Mouse (Mus musculus) heart, postnatal 0 days (tissue): ENCODE results near the gene Tns1. TPM values are rescaled to one million over a fixed set of nuclear protein-coding genes. Genes with fewer than 3 reads are reported as not detected.
A peak's percentile ranks its signal among the peaks of the same experiment; 100 is the strongest.

Experiments used
- ATAC-seq: fragments of 200-750 bp; cut with Nextera tagmentation; 2 replicates; pipeline ENCODE4 v1.8.0; 2017; ENCODE audit warnings: low read depth, moderate number of reproducible peaks, moderate library complexity; ENCODE audit not compliant: insufficient read depth
- DNase-seq: peaks from one replicate; pipeline ENCODE4 v3.0.0-alpha.2; 2016; ENCODE audit warnings: low spot score
- H3K27ac ChIP-seq: fragments of 300-500 bp; sonication (generic); 2 replicates; pipeline ENCODE4 v1.5.1; 2014; ENCODE audit warnings: low read depth, mild to moderate bottlenecking
- H3K27me3 ChIP-seq: fragments of 300-500 bp; sonication (generic); 2 replicates; pipeline ENCODE4 v1.6.1; 2014; ENCODE audit warnings: low read length, mixed read lengths; ENCODE audit not compliant: control insufficient read depth, insufficient read depth
- H3K36me3 ChIP-seq: fragments of 300-500 bp; sonication (generic); replicated peaks from 2 replicates; pipeline ENCODE4 v1.6.1; 2014; ENCODE audit warnings: low read length, mixed read lengths; ENCODE audit not compliant: control insufficient read depth, insufficient read depth
- H3K4me1 ChIP-seq: fragments of 300-500 bp; sonication (generic); 2 replicates; pipeline ENCODE4 v1.6.1; 2014; ENCODE audit warnings: antibody characterized with exemption; ENCODE audit not compliant: control insufficient read depth, insufficient read depth
- H3K4me2 ChIP-seq: fragments of 300-500 bp; sonication (generic); 2 replicates; pipeline ENCODE4 v1.6.1; 2014; ENCODE audit warnings: low read depth, mild to moderate bottlenecking, low read length, moderate library complexity
- H3K4me3 ChIP-seq: fragments of 300-500 bp; sonication (generic); 2 replicates; pipeline ENCODE4 v1.5.1; 2014; ENCODE audit warnings: low read depth, low read length
- H3K9ac ChIP-seq: fragments of 300-500 bp; sonication (generic); replicated peaks from 2 replicates; pipeline ENCODE4 v1.6.1; 2014; ENCODE audit warnings: low read depth, low read length, mixed read lengths
- H3K9me3 ChIP-seq: fragments of 300-500 bp; sonication (generic); replicated peaks from 2 replicates; pipeline ENCODE4 v1.6.1; 2016; ENCODE audit warnings: low read length; ENCODE audit not compliant: control insufficient read depth
- CTCF ChIP-seq: IDR thresholded peaks from 2 replicates; pipeline ENCODE4 v1.5.1; 2016; ENCODE audit warnings: antibody characterized with exemption, control low read depth, low read depth
- EP300 ChIP-seq: IDR thresholded peaks from 2 replicates; pipeline ENCODE4 v1.6.1; 2016; ENCODE audit warnings: antibody characterized with exemption, low read depth
- WGBS: fragments of 180-500 bp; shearing (Covaris S2); extraction: QIAGEN DNeasy Blood & Tissue Kit; methylation state at CpG from one replicate; pipeline ENCODE4 v1.1.7; 2014; 5-methylcytosine and 5-hydroxymethylcytosine counted together
- polyA plus RNA-seq: library from polyadenylated mRNA; unstranded; fragments of >200 nt; fragmentation: Nextera tagmentation; extraction: Ambion mirVana; gene quantifications from 2 replicates; pipeline ENCODE4 v1.2.1, GENCODE M21; 2015
- total RNA-seq: library from RNA; depleted of rRNA; stranded (reverse); fragments of >200 nt; gene quantifications from 2 replicates; pipeline ENCODE4 v1.2.3, GENCODE M21; 2014; ENCODE audit warnings: low replicate concordance

The Tns1 gene
- total and polyA plus RNA-seq, 2 experiments from 2014 or later = 125 to 458 TPM

DNA sequence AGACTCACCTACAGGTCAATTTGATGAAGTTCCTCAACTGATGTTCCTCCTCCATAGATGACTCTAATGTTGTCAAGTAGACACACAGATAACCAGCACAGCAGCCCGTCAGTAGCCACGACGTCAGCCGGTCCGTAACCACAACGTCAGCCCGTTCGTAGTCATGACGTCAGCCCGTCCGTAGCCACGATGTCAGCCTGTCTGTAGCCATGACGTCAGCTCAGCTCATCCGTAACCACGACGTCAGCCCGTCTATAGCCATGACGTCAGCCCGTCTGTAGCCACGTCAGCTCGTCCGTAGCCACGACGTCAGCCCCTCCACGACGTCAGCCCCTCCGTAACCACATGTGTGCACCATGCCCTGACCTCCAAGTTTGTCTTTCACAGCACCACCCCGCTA, 217.1 kb downstream of the Tns1 start:
- Histone ChIP-seq H3K4me2 (no peak overlapping the region), H3K27me3 (no peaks in the 10 kb centered on the region), H3K9ac (no peak overlapping the region), H3K27ac (no peak overlapping the region), H3K36me3 (peaks cover 22% of the 10 kb centered on the region), H3K4me3 (no peak overlapping the region), H3K4me1 (peaks cover 13% of the 10 kb centered on the region), H3K9me3 (no peaks in the 10 kb centered on the region)
- TF ChIP-seq CTCF (no peak), EP300 (no peak)
- DNase-seq (peak; percentile 1), ATAC-seq (no peak)
- 90% methylated on average over 28 of the region's 28 CpGs for WGBS

DNA sequence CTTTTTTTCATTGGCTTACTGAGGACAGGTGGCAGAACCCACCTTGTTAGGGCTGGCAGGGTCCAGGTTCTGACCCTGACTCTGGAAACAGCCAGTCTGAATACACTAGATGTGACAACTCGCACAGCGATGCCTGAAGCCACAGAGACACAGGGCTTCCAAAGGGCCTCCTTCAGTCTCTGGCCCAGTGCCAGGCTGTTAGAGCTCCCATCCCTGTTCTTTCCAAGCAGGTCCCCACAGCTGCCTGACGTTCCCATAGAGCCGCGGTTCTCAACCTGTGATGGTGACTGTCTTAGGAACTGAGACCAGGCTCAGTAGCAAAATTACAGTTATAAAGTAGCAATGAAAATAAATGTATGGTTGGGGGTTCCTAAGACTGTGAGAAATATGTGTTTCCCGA, 217.9 kb downstream of the Tns1 start:
- H3K36me3 ChIP-seq = peaks cover 14% of the 10 kb centered on the region
- no peak overlapping the region for H3K9ac ChIP-seq
- no peaks in the 10 kb centered on the region for H3K27me3 ChIP-seq
- WGBS = 19% methylated on average over 6 of the region's 6 CpGs
- H3K4me1 ChIP-seq = peaks cover 13% of the 10 kb centered on the region
- no peak for TF ChIP-seq EP300
- no peaks in the 10 kb centered on the region for H3K9me3 ChIP-seq
- no peak overlapping the region for H3K4me2 ChIP-seq
- DNase-seq (peak; percentile 57), ATAC-seq (peak; percentile 24; the same call in 1 of the 2 replicates)
- peak overlapping the region; percentile 60 for H3K27ac ChIP-seq
- H3K4me3 ChIP-seq = no peak overlapping the region

DNA sequence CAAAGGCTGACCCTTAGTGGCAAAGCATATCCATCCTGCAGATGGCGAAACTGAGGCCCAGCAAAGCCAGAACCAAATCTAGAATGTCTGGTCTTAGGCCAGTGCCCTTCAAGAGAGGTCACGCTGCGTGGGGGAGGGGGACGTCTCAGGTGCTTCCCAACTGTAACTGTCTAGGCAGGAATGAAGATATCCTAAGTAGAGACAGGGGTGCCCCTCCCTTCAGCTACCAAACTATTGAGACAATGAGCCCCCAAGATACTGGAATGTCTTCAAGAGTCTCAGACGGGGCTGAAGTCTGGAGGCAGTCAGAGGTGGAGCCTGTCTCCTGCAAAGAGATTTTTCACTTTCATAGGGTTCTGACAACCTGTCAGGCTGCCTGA, 218.4 kb downstream of the Tns1 start:
- WGBS = 46% methylated on average over 5 of the region's 5 CpGs
- peak overlapping the region; percentile 60 for H3K27ac ChIP-seq
- ATAC-seq (no peak), DNase-seq (peak; percentile 4)
- H3K36me3 ChIP-seq = peaks cover 12% of the 10 kb centered on the region
- H3K27me3 ChIP-seq = no peaks in the 10 kb centered on the region
- TF ChIP-seq CTCF (no peak), EP300 (no peak)
- H3K4me1 ChIP-seq = peaks cover 13% of the 10 kb centered on the region
- no peaks in the 10 kb centered on the region for H3K9me3 ChIP-seq
- H3K4me3 ChIP-seq = no peak overlapping the region
- H3K9ac ChIP-seq = no peak overlapping the region
- no peak overlapping the region for H3K4me2 ChIP-seq

DNA sequence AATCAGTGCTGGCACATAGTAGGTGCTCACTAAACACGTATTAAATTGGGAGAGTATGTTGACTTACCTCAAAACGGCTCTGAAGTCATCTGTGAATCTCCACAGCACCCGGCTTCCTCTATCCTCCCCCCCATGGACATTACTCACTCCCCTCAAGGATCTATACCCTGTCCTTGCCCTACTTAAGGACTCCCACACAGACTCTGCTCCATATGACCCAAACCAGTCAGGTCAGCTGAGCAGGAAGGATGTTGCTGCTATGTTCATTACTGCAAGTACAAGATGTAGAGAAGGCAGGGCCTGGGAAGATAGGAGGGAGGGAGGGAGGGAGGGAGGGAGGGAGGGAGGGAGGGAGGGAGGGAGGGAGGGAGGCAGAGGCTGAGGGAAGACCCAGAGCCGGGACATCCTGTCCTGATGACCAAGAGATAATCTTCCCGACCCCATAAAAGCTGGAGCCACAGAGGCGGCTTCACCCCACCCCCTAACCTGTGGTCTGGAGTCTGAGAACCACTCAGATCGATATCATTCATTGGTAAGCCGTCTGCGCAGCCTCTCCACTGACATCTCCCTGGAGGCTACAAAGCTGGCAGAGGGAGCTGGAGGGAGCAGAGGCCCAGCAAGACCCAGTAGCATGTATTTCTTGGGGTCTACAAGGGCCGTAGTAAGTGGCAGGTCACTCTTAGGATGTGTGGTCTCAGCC, 219.0 kb downstream of the Tns1 start:
- Histone ChIP-seq H3K4me3 (no peak overlapping the region), H3K4me2 (no peak overlapping the region), H3K27me3 (no peaks in the 10 kb centered on the region), H3K36me3 (peaks cover 7% of the 10 kb centered on the region), H3K4me1 (peaks cover 13% of the 10 kb centered on the region), H3K9me3 (no peaks in the 10 kb centered on the region), H3K9ac (no peak overlapping the region), H3K27ac (0 out of 2 replicates have a peak overlapping the region, but pooled peaks have one; percentile 60)
- TF ChIP-seq CTCF (no peak), EP300 (no peak)
- 43% methylated on average over 10 of the region's 10 CpGs for WGBS
- DNase-seq = peak; percentile 16
- no peak for ATAC-seq

DNA sequence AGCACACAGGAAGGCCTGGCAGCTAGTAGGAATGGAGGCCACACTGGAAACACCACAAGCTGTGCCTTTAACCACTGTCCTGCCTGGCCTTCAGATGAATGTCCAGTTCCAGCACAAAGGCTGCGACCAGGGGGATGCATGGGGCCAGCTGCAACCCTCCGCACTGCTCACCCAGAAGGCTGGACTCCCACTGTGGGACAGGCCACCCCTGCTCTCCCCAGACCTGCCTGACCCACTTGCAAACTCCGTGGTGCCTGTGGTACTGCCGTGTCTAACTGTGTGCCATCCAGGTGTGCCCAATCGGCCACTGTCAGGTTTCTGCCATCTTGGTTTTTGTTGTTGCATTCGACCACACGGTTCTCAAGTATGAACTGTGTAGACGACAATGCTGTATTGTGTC, 219.6 kb downstream of the Tns1 start:
- ATAC-seq (no peak), DNase-seq (peak; percentile 1)
- Histone ChIP-seq H3K4me1 (peaks cover 13% of the 10 kb centered on the region), H3K27ac (no peak overlapping the region), H3K4me2 (no peak overlapping the region), H3K27me3 (no peaks in the 10 kb centered on the region), H3K4me3 (no peak overlapping the region), H3K36me3 (peaks cover 2% of the 10 kb centered on the region), H3K9me3 (no peaks in the 10 kb centered on the region), H3K9ac (no peak overlapping the region)
- TF ChIP-seq EP300 (no peak), CTCF (no peak)
- WGBS = 93% methylated on average over 8 of the region's 8 CpGs

DNA sequence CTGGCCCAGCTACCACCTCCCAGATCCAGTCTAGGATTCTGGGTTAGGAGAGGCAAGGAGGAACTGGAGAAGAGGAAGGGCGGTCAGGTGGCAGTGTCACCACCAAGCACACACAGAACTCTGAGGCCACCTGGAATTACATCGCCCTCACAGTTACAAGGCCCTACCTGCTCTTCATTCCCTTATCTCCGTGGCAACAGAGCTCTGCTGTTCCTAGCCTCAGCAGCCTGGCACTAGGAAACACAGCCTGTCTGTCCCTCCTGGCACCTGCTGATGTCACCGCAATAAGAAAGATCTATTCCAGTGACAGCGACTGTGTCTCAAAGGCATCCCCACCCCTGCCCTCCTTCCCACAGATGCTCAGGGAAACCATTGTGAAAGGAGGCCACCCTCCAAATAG, 221.2 kb downstream of the Tns1 start:
- no peaks in the 10 kb centered on the region for H3K9me3 ChIP-seq
- no peaks in the 10 kb centered on the region for H3K27me3 ChIP-seq
- no peak overlapping the region for H3K4me2 ChIP-seq
- TF ChIP-seq CTCF (no peak), EP300 (no peak)
- DNase-seq = no peak
- H3K36me3 ChIP-seq = no peaks in the 10 kb centered on the region
- ATAC-seq = no peak
- peaks cover 13% of the 10 kb centered on the region for H3K4me1 ChIP-seq
- no peak overlapping the region for H3K9ac ChIP-seq
- no peak overlapping the region for H3K4me3 ChIP-seq
- H3K27ac ChIP-seq = no peak overlapping the region
- 81% methylated on average over 5 of the region's 5 CpGs for whole genome bisulfite sequencing
